In genomic region chr14:54892200-54892599, GRCm38 (mm10) we compare ENCODE assay signal across 8 mouse cellular contexts. TPM values are rescaled to one million over a fixed set of nuclear protein-coding genes. Genes with fewer than 3 reads are reported as not detected.
DNase-seq lines count a peak whose midpoint lies in the region; ATAC-seq lines count a peak whose summit lies in the region.

Gene Pabpn1, plus strand, starts transcription at chr14:54892500.

- peak within 1 kb of the TSS; percentile 98 for H3K27ac ChIP-seq in forebrain, embryonic 10.5 days
- peak within 1 kb of the TSS; percentile 84 for H3K27ac ChIP-seq in limb, embryonic 15.5 days
- peak within 1 kb of the TSS; percentile 89 for H3K27ac ChIP-seq in stomach, embryonic 15.5 days

- H3K9ac ChIP-seq in limb, embryonic 15.5 days = 0 out of 2 replicates have a peak within 1 kb of the TSS, but pooled peaks have one; percentile 0
- no peak within 1 kb of the TSS for H3K9ac ChIP-seq in stomach, embryonic 15.5 days

- 92% methylated on average over 3 of the region's 3 CpGs for WGBS in forebrain, embryonic 10.5 days
- WGBS in limb, embryonic 15.5 days = 92% methylated on average over 3 of the region's 3 CpGs
- WGBS in stomach, embryonic 15.5 days = 87% methylated on average over 3 of the region's 3 CpGs

- no peaks in the 10 kb centered on the region for H3K9me3 ChIP-seq in forebrain, embryonic 10.5 days
- no peaks in the 10 kb centered on the region for H3K9me3 ChIP-seq in limb, embryonic 15.5 days
- no peaks in the 10 kb centered on the region for H3K9me3 ChIP-seq in stomach, embryonic 15.5 days

- no peak for ATAC-seq in limb, embryonic 15.5 days (ENCODE audit: insufficient number of reproducible peaks, low FRiP score, low TSS enrichment, low read depth)
- ATAC-seq in stomach, embryonic 15.5 days (ENCODE audit: insufficient read depth, low FRiP score, low read depth) = no peak

- no peak for DNase-seq in thymus, postnatal 0 days (ENCODE audit: low spot score)
- DNase-seq in thymus, postnatal 4 days = no peak
- no peak for DNase-seq in forebrain, embryonic 10.5 days (ENCODE audit: extremely low spot score, low spot score)
- no peak for DNase-seq in heart, postnatal 4 days
- DNase-seq in cerebellum, adult 9-11 months = no peak
- DNase-seq in lung, postnatal 25 days (ENCODE audit: low spot score) = no peak

- H3K36me3 ChIP-seq in forebrain, embryonic 10.5 days (replicated peaks) = peaks cover 20% of the 10 kb centered on the region
- peaks cover 20% of the 10 kb centered on the region for H3K36me3 ChIP-seq in limb, embryonic 15.5 days
- H3K36me3 ChIP-seq in stomach, embryonic 15.5 days = peaks cover 9% of the 10 kb centered on the region

- peak within 1 kb of the TSS; percentile 46 for H3K4me2 ChIP-seq in limb, embryonic 15.5 days
- peak within 1 kb of the TSS; percentile 52 for H3K4me2 ChIP-seq in stomach, embryonic 15.5 days

- peaks cover 23% of the 10 kb centered on the region for H3K4me1 ChIP-seq in forebrain, embryonic 10.5 days
- H3K4me1 ChIP-seq in limb, embryonic 15.5 days = peaks cover 19% of the 10 kb centered on the region
- peaks cover 11% of the 10 kb centered on the region; the same call in 1 of the 2 replicates for H3K4me1 ChIP-seq in stomach, embryonic 15.5 days

- H3K4me3 ChIP-seq in forebrain, embryonic 10.5 days = peak within 1 kb of the TSS; percentile 87
- peak within 1 kb of the TSS; percentile 92 for H3K4me3 ChIP-seq in limb, embryonic 15.5 days
- H3K4me3 ChIP-seq in stomach, embryonic 15.5 days (replicated peaks) = peak within 1 kb of the TSS; percentile 90

- no peaks in the 10 kb centered on the region for H3K27me3 ChIP-seq in forebrain, embryonic 10.5 days (ENCODE audit: poor library complexity, severe bottlenecking)
- no peaks in the 10 kb centered on the region for H3K27me3 ChIP-seq in limb, embryonic 15.5 days
- no peaks in the 10 kb centered on the region for H3K27me3 ChIP-seq in stomach, embryonic 15.5 days (replicated peaks)

RNA-seq across cellular contexts. Expression of gene Pabpn1, which starts in this region (rescaled TPM):
- polyA plus RNA-seq in thymus, postnatal 0 days (2015; fragmentation: Nextera tagmentation; extraction: Ambion mirVana) = 91.7 and 109 TPM in 2 replicates
- 168 and 174 TPM in 2 replicates for polyA plus RNA-seq in forebrain, embryonic 10.5 days (2016; fragmentation: Nextera tagmentation; extraction: Ambion mirVana)
- 100 to 1,000 TPM; 141 to 142 TPM for total RNA-seq in heart, postnatal 4 days (2021)
- polyA plus RNA-seq in limb, embryonic 15.5 days (2015; fragmentation: Nextera tagmentation; extraction: Ambion mirVana) = 83.4 and 94.3 TPM in 2 replicates
- polyA plus RNA-seq in stomach, embryonic 15.5 days (2015; fragmentation: Nextera tagmentation; extraction: Ambion mirVana) = 111 and 113 TPM in 2 replicates
